Mouse (Mus musculus) midbrain, embryonic 13.5 days (tissue): ENCODE measurements around the gene Rnaseh2c. TPM values are rescaled to one million over a fixed set of nuclear protein-coding genes. Genes with fewer than 3 reads are reported as not detected.
A peak's percentile ranks its signal among the peaks of the same experiment; 100 is the strongest.

Experiments
- ATAC-seq: fragments of 200-750 bp; cut with Nextera tagmentation; 2 replicates; pipeline ENCODE4 v1.8.0; 2017; ENCODE audit warnings: mild to moderate bottlenecking, moderate TSS enrichment, moderate library complexity
- H3K27ac ChIP-seq: fragments of 300-500 bp; sonication (generic); 2 replicates; pipeline ENCODE4 v1.5.1; 2015; ENCODE audit warnings: inconsistent platforms, mild to moderate bottlenecking, moderate library complexity
- H3K27me3 ChIP-seq: fragments of 300-500 bp; sonication (generic); 2 replicates; pipeline ENCODE4 v1.6.1; 2015; ENCODE audit warnings: mild to moderate bottlenecking, inconsistent platforms
- H3K36me3 ChIP-seq: fragments of 300-500 bp; sonication (generic); 2 replicates; pipeline ENCODE4 v1.6.1; 2015; ENCODE audit warnings: mild to moderate bottlenecking, inconsistent platforms
- H3K4me1 ChIP-seq: fragments of 300-500 bp; sonication (generic); replicated peaks from 2 replicates; pipeline ENCODE4 v1.6.1; 2015; ENCODE audit warnings: inconsistent platforms
- H3K4me2 ChIP-seq: fragments of 300-500 bp; sonication (generic); replicated peaks from 2 replicates; pipeline ENCODE4 v1.6.1; 2015; ENCODE audit warnings: moderate library complexity, mild to moderate bottlenecking, inconsistent platforms
- H3K4me3 ChIP-seq: fragments of 300-500 bp; sonication (generic); replicated peaks from 2 replicates; pipeline ENCODE4 v1.5.1; 2015; ENCODE audit warnings: mild to moderate bottlenecking, inconsistent platforms
- H3K9ac ChIP-seq: fragments of 300-500 bp; sonication (generic); replicated peaks from 2 replicates; pipeline ENCODE4 v1.6.1; 2015; ENCODE audit warnings: mild to moderate bottlenecking, inconsistent platforms
- H3K9me3 ChIP-seq: fragments of 300-500 bp; sonication (generic); 2 replicates; pipeline ENCODE4 v1.6.1; 2016; ENCODE audit warnings: mild to moderate bottlenecking, inconsistent platforms
- WGBS: fragments of 180-500 bp; shearing (Covaris S2); methylation state at CpG from one replicate; pipeline ENCODE4 v1.1.7; 2015; 5-methylcytosine and 5-hydroxymethylcytosine counted together
- polyA plus RNA-seq: library from polyadenylated mRNA; unstranded; fragments of >200 nt; fragmentation: Nextera tagmentation; extraction: Ambion mirVana; gene quantifications from 2 replicates; pipeline ENCODE4 v1.2.1, GENCODE M21; 2015

The Rnaseh2c gene
- polyA plus RNA-seq, 1 experiment from 2014 or later: 98.9 TPM

DNA sequence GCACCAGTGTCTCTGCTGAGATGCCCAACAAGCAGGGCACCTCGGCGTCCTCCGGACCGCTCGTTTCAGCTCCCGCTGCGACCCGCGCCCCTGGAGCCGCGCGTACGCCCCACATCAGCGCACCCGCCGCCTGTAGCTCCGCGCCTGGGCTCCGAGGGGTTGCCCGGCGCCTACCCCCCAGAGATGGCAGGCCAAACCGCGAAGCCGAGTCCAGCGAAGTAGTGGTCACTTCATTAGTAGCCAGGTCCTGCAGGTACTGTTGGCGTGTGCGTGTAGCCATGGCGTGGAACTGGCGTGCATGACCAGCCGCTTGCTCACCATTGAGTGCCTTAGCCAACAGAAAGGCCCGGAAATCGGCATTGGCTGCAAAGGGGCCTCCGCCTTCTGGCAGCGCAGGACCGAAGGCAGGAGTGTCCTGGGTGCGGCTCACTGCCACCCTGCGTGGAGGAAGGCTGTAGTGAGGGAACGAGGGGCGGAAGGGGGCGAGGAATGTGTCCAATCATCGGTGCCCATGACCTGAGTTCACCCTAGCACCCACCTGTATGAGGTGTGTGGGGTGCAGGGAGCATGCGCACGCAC is 53.1 kb downstream of the Rnaseh2c start:
- 5% methylated on average over 43 of the region's 43 CpGs for WGBS
- H3K4me3 ChIP-seq: peak overlapping the region; percentile 42
- no peaks in the 10 kb centered on the region for H3K9me3 ChIP-seq
- ATAC-seq: peak; percentile 32; the same call in 1 of the 2 replicates
- H3K9ac ChIP-seq: peak overlapping the region; percentile 57
- H3K4me1 ChIP-seq: peaks cover 15% of the 10 kb centered on the region
- H3K27me3 ChIP-seq: peaks cover 48% of the 10 kb centered on the region
- H3K4me2 ChIP-seq: peak overlapping the region; percentile 70
- H3K36me3 ChIP-seq: peaks cover 17% of the 10 kb centered on the region; the same call in 1 of the 2 replicates
- no peak overlapping the region for H3K27ac ChIP-seq

Other genes starting within 250 kb of the Rnaseh2c start
- 63.7 and 64.0 TPM in 2 replicates for gene Eif1ad, start 235.1 kb upstream of the Rnaseh2c start, polyA plus RNA-seq
- 366 and 375 TPM in 2 replicates for gene Banf1, start 234.7 kb upstream of the Rnaseh2c start, polyA plus RNA-seq
- 74.3 and 78.8 TPM in 2 replicates for gene Sart1, start 213.2 kb upstream of the Rnaseh2c start, polyA plus RNA-seq
- 0.32 and 0.55 TPM in 2 replicates for gene Tsga10ip, start 199.3 kb upstream of the Rnaseh2c start, polyA plus RNA-seq
- gene Drap1, start 176.9 kb upstream of the Rnaseh2c start, polyA plus RNA-seq: 303 and 313 TPM in 2 replicates
- gene AI837181, start 176.7 kb upstream of the Rnaseh2c start, polyA plus RNA-seq: 51.6 and 60.3 TPM in 2 replicates
- gene Fosl1, start 154.3 kb upstream of the Rnaseh2c start, polyA plus RNA-seq: not detected in 2 replicates
- 6.9 and 9.7 TPM in 2 replicates for gene Ccdc85b, start 144.0 kb upstream of the Rnaseh2c start, polyA plus RNA-seq
- gene Fibp, start 141.3 kb upstream of the Rnaseh2c start, polyA plus RNA-seq: 183 and 192 TPM in 2 replicates
- 5.2 and 5.7 TPM in 2 replicates for gene Ctsw, start 133.4 kb upstream of the Rnaseh2c start, polyA plus RNA-seq
- 31.8 and 33.4 TPM in 2 replicates for gene Efemp2, start 127.9 kb upstream of the Rnaseh2c start, polyA plus RNA-seq
- 52.1 and 53.2 TPM in 2 replicates for gene Mus81, start 113.5 kb upstream of the Rnaseh2c start, polyA plus RNA-seq
- 3,599 and 3,660 TPM in 2 replicates for gene Cfl1, start 111.4 kb upstream of the Rnaseh2c start, polyA plus RNA-seq
- gene 1700020D05Rik, start 98.1 kb upstream of the Rnaseh2c start, polyA plus RNA-seq: 0.26 and 0.27 TPM in 2 replicates
- 70.4 and 73.6 TPM in 2 replicates for gene Snx32, start 91.3 kb upstream of the Rnaseh2c start, polyA plus RNA-seq
- gene Ovol1, start 41.2 kb upstream of the Rnaseh2c start, polyA plus RNA-seq: 0.14 TPM in 1 of 2 replicates, not detected in the other
- gene Ap5b1, start 33.8 kb upstream of the Rnaseh2c start, polyA plus RNA-seq: 2.0 and 2.3 TPM in 2 replicates
- 82.3 and 89.3 TPM in 2 replicates for gene Kat5, start 8.4 kb downstream of the Rnaseh2c start, polyA plus RNA-seq
- gene Rela, start 35.6 kb downstream of the Rnaseh2c start, polyA plus RNA-seq: 30.9 and 35.4 TPM in 2 replicates
- gene Sipa1, start 61.8 kb downstream of the Rnaseh2c start, polyA plus RNA-seq: 10.8 and 14.1 TPM in 2 replicates
- 11.4 and 15.1 TPM in 2 replicates for gene Map3k11, start 86.9 kb downstream of the Rnaseh2c start, polyA plus RNA-seq
- gene Pcnx3, start 87.0 kb downstream of the Rnaseh2c start, polyA plus RNA-seq: 25.6 and 29.1 TPM in 2 replicates
- gene Kcnk7, start 102.5 kb downstream of the Rnaseh2c start, polyA plus RNA-seq: 0.15 TPM in 1 of 2 replicates, not detected in the other
- gene Ehbp1l1, start 124.4 kb downstream of the Rnaseh2c start, polyA plus RNA-seq: 8.9 and 10.5 TPM in 2 replicates
- 179 and 197 TPM in 2 replicates for gene Fam89b, start 127.8 kb downstream of the Rnaseh2c start, polyA plus RNA-seq
- 7.1 and 9.5 TPM in 2 replicates for gene Ltbp3, start 139.0 kb downstream of the Rnaseh2c start, polyA plus RNA-seq
- 64.9 and 70.0 TPM in 2 replicates for gene Scyl1, start 169.5 kb downstream of the Rnaseh2c start, polyA plus RNA-seq